Comparison of ENCODE assay signal across 13 mouse cellular contexts in the genomic region with DNA sequence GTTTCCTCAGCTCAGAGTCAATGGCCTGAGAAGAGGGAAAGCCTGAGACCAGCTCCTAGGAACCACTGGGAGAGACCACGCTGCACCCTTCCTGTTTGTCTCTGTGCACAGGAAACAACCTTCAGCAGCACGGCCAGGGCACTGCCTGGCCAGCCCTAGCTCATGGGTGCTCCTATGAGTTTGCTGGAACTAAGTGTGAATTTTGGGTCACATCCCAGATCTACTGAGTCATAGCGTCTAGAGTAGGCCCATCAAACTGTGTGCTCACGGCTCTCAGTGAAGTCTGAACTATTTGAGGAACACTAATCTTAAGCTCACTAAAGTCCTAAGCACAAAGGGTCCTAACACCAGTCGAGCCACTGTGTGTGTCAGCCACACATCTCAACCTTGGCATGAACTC. TPM values are rescaled to one million over a fixed set of nuclear protein-coding genes. Genes with fewer than 3 reads are reported as not detected.
A peak's percentile ranks its signal among the peaks of the same experiment; 100 is the strongest.
DNase-seq lines count a peak whose midpoint lies in the region; ATAC-seq and TF ChIP-seq lines count a peak whose summit lies in the region.
"Had no signal": no experiment of that assay in that cellular context is flagged by ENCODE, and none has a peak within 500 bp of the region (broad histone marks: within the 10 kb centered on the region; RNA-seq: fewer than 3 reads in every experiment).

No protein-coding gene starts in this region.

- no peak for TF ChIP-seq CTCF in bone marrow macrophage, adult 2 months (IDR thresholded peaks at IDR 0.05; ENCODE audit: low read depth, low read length)

- no peak overlapping the region for H3K4me3 ChIP-seq in heart, embryonic 13.5 days
- no peak overlapping the region for H3K4me3 ChIP-seq in bone marrow macrophage, adult 2 months (ENCODE audit: insufficient read depth, low read length)
- H3K4me3 ChIP-seq in midbrain, embryonic 14.5 days (replicated peaks; ENCODE audit: low read depth, low read length): no peak overlapping the region
- H3K4me3 ChIP-seq: embryonic facial prominence, embryonic 10.5 days; forebrain, embryonic 15.5 days had no signal

- H3K36me3 ChIP-seq in heart, embryonic 13.5 days: no peaks in the 10 kb centered on the region
- no peaks in the 10 kb centered on the region for H3K36me3 ChIP-seq in midbrain, embryonic 14.5 days (ENCODE audit: control insufficient read depth, insufficient read depth, low read length)
- H3K36me3 ChIP-seq: embryonic facial prominence, embryonic 10.5 days; forebrain, embryonic 15.5 days had no signal

- peaks cover 84% of the 10 kb centered on the region for H3K4me1 ChIP-seq in heart, embryonic 13.5 days
- peaks cover 60% of the 10 kb centered on the region for H3K4me1 ChIP-seq in bone marrow macrophage, adult 2 months (ENCODE audit: control insufficient read depth, insufficient read depth, low read length)
- H3K4me1 ChIP-seq in midbrain, embryonic 14.5 days (ENCODE audit: control insufficient read depth, insufficient read depth, low read length): peaks cover 18% of the 10 kb centered on the region

- no peaks in the 10 kb centered on the region for H3K27me3 ChIP-seq in heart, embryonic 13.5 days (replicated peaks)
- H3K27me3 ChIP-seq in midbrain, embryonic 14.5 days (ENCODE audit: control insufficient read depth, insufficient read depth, low read length): no peaks in the 10 kb centered on the region
- H3K27me3 ChIP-seq: forebrain, embryonic 15.5 days had no signal

- intact Hi-C loops in heart, postnatal 36 days (cut with DNase I): no loop called here

- ATAC-seq in heart, embryonic 13.5 days (ENCODE audit: extremely low read depth, insufficient number of reproducible peaks, low FRiP score, low TSS enrichment): no peak; the same call in 1 of the 2 replicates
- no peak for ATAC-seq in midbrain, embryonic 14.5 days (ENCODE audit: low FRiP score, low TSS enrichment)
- ATAC-seq: forebrain, embryonic 15.5 days had no signal

- TF ChIP-seq POLR2A in bone marrow macrophage, adult 2 months (IDR thresholded peaks at IDR 0.05; ENCODE audit: borderline replicate concordance, low read depth, low read length): no peak

- H3K9me3 ChIP-seq in heart, embryonic 13.5 days: no peaks in the 10 kb centered on the region
- no peaks in the 10 kb centered on the region for H3K9me3 ChIP-seq in midbrain, embryonic 14.5 days (ENCODE audit: control insufficient read depth, low read length)
- H3K9me3 ChIP-seq: embryonic facial prominence, embryonic 10.5 days; forebrain, embryonic 15.5 days had no signal

- 35% methylated on average over 5 of the region's 5 CpGs for WGBS in heart, embryonic 13.5 days
- 84% methylated on average over 5 of the region's 5 CpGs for WGBS in midbrain, embryonic 14.5 days

- H3K9ac ChIP-seq in heart, embryonic 13.5 days: 0 out of 2 replicates have a peak overlapping the region, but pooled peaks have one; percentile 29
- H3K9ac ChIP-seq in midbrain, embryonic 14.5 days (replicated peaks; ENCODE audit: low read length): no peak overlapping the region
- H3K9ac ChIP-seq: forebrain, embryonic 15.5 days; lung, embryonic 14.5 days had no signal

- peak overlapping the region; percentile 82 for H3K27ac ChIP-seq in heart, embryonic 13.5 days (replicated peaks)
- peak overlapping the region; percentile 58 for H3K27ac ChIP-seq in bone marrow macrophage, adult 2 months (ENCODE audit: insufficient read depth, low read depth, low read length)
- H3K27ac ChIP-seq in midbrain, embryonic 14.5 days (replicated peaks; ENCODE audit: low read depth, low read length): no peak overlapping the region
- H3K27ac ChIP-seq: embryonic facial prominence, embryonic 10.5 days; forebrain, embryonic 15.5 days had no signal

- no peak for DNase-seq in heart, postnatal 36 days
- peak; percentile 85 for DNase-seq in Muller cell, postnatal 12 days (ENCODE audit: inconsistent ontology term)
- DNase-seq in lung, postnatal 36 days: peak; percentile 75
- DNase-seq in ovary, postnatal 36 days (ENCODE audit: low spot score): no peak
- no peak for DNase-seq in midbrain, embryonic 14.5 days
- DNase-seq in urinary bladder, postnatal 10 days (ENCODE audit: low spot score): no peak
- DNase-seq: cerebellum, adult 18-20 months; left cerebral cortex, postnatal 4 days; lung, embryonic 14.5 days had no signal

- no peak overlapping the region for H3K4me2 ChIP-seq in heart, embryonic 13.5 days
- no peak overlapping the region for H3K4me2 ChIP-seq in midbrain, embryonic 14.5 days (ENCODE audit: low read length)
- H3K4me2 ChIP-seq: forebrain, embryonic 15.5 days; lung, embryonic 14.5 days had no signal

RNA-seq across cellular contexts. Expression of gene Angptl2, which starts 10.9 kb away (rescaled TPM):
- 55.4 and 59.0 TPM in 2 replicates for polyA plus RNA-seq in heart, embryonic 13.5 days (2015; fragmentation: Nextera tagmentation; extraction: Ambion mirVana)
- total RNA-seq in heart, postnatal 36 days (2021): 10 to 100 TPM; 51.2 to 67.0 TPM
- 13.1 and 15.1 TPM in 2 replicates for polyA plus RNA-seq in bone marrow macrophage, adult 2 months (2012; ENCODE audit: insufficient read depth, insufficient read length, missing spikeins)
- 2.1 and 10.1 TPM in 2 replicates for polyA plus RNA-seq in midbrain, embryonic 14.5 days (2014; fragmentation: Nextera tagmentation; extraction: Ambion mirVana)

Comparison
In these comparisons a context has a peak if more than half of its experiments do, and no peak if none do; other contexts are left out.
1. DNase-seq: peak in Muller cell, postnatal 12 days (single experiment) and lung, postnatal 36 days (single experiment); none in heart, postnatal 36 days (0 of 2), ovary, postnatal 36 days (single experiment), midbrain, embryonic 14.5 days (single experiment) and urinary bladder, postnatal 10 days (single experiment).